Mouse (Mus musculus): ENCODE data around the gene Catspere2. TPM values are rescaled to one million over a fixed set of nuclear protein-coding genes. Genes with fewer than 3 reads are reported as not detected.

Catspere2 gene
- not detected for polyA plus RNA-seq (2014; fragmentation: Illumina TruSeq; extraction: RNeasy Lipid Tissue Mini Kit (QIAGEN cat#74804); ENCODE audit: low read depth, low replicate concordance)

DNA sequence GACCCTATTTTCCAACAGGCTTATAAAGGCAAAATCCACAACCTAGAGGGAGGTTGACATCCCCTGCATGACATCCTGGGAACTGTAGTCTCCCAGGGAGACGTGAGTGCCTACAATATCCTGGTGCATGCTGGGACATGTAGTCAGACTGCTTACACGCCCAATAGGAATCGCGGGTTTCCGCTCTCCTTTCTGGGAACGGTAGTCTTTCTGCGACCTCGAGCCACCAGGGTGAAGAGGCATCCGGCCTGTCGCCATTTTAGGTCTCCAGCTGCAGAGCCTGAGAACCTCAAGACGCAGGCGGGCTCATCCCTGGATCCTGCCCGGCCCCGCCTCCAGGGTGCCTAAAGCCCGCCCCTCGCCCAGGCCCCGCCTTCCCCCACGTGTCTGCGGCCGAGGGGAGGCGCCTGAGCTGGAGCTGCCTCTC, at the start of gene Catspere2:
TSS of gene Catspere2 (plus strand) at position 400 of the 427 bp plus-strand sequence.

DNA sequence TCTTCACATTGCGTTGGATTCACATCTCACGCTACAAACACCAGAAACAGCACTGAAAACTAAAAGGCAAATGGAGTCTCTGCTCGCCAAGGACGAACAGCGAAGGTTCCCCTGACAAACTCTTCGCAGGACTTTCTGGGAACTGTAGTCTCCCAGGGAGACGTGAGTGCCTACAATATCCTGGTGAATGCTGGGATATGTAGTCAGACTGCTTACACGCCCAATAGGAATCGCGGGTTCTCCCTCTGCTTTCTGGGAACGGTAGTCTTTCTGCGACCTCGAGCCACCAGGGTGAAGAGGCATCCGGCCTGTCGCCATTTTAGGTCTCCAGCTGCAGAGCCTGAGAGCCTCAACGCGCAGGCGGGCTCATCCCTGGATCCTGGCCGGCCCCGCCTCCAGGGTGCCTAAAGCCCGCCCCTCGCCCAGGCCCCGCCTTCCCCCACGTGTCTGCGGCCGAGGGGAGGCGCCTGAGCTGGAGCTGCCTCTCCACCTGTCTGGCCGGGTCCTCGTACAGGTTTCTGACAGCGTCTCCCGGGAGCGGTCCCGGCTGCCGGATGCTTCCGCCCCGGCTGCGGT, 204.1 kb downstream of the Catspere2 start, which contains the start of gene Desi2:
TSS of gene Desi2 (plus strand) at position 202 of the 576 bp plus-strand sequence.

Other genes with a start within 250 kb of the Catspere2 start
- gene Adss, start 186.9 kb upstream of the Catspere2 start, polyA plus RNA-seq (2014; fragmentation: Illumina TruSeq; extraction: RNeasy Lipid Tissue Mini Kit (QIAGEN cat#74804); ENCODE audit: low read depth, low replicate concordance): 12.4 TPM
- 10.9 TPM for gene Desi2, start 204.0 kb downstream of the Catspere2 start, polyA plus RNA-seq (2014; fragmentation: Illumina TruSeq; extraction: RNeasy Lipid Tissue Mini Kit (QIAGEN cat#74804); ENCODE audit: low read depth, low replicate concordance)